Mouse (Mus musculus) brain, embryonic 14.5 days (tissue): ENCODE measurements at regions not wholly inside any gene's neighbourhood (a gene's known extent, or its start where the extent isn't known, plus 50 kb on each side); places are given as distances from the start of the nearest gene placed in this dataset.
A peak's percentile ranks its signal among the peaks of the same experiment; 100 is the strongest.

Experiments
- DNase-seq: peaks from one replicate; pipeline ENCODE4 v3.0.0-alpha.2; 2011; ENCODE audit warnings: low read depth
- CTCF ChIP-seq: fragments of 200-500 bp; IDR thresholded peaks from 2 replicates; pipeline ENCODE4 v1.5.1; 2012; ENCODE audit warnings: inconsistent platforms, mild to moderate bottlenecking, moderate library complexity, borderline replicate concordance; ENCODE audit not compliant: insufficient read depth, insufficient read length; ENCODE audit errors: extremely low read depth
- POLR2A ChIP-seq: fragments of 200-500 bp; IDR thresholded peaks from 2 replicates; pipeline ENCODE4 v1.6.1; 2012; ENCODE audit warnings: mild to moderate bottlenecking, inconsistent platforms, borderline replicate concordance; ENCODE audit not compliant: poor library complexity, insufficient read depth, insufficient read length, severe bottlenecking; ENCODE audit errors: extremely low read depth

- no peak for DNase-seq
- TF ChIP-seq POLR2A (no peak), CTCF (no peak)
Measured at GRCm38 (mm10) chr8:44512876-44513275, 422.4 kb upstream of the Fat1 start.

- DNase-seq, result peak; percentile 16
- no peak for TF ChIP-seq CTCF
- TF ChIP-seq POLR2A, result no peak
Measured at GRCm38 (mm10) chr8:44525915-44526314, 409.3 kb upstream of the Fat1 start.

GRCm38 (mm10) chr8:44529696-44530095 is 405.6 kb upstream of the Fat1 start:
- TF ChIP-seq CTCF (no peak), POLR2A (no peak)

GRCm38 (mm10) chr8:44548885-44549284 is 386.4 kb upstream of the Fat1 start:
- no peak for TF ChIP-seq POLR2A
- TF ChIP-seq CTCF, result no peak
- no peak for DNase-seq

More at GRCm38 (mm10) chr8:44529696-44530095, 405.6 kb upstream of the Fat1 start:
- DNase-seq, result no peak

GRCm38 (mm10) chr8:44559161-44559560 is 376.1 kb upstream of the Fat1 start:
- TF ChIP-seq CTCF, result no peak
- TF ChIP-seq POLR2A, result no peak
- no peak for DNase-seq

GRCm38 (mm10) chr8:44576314-44576858 is 358.9 kb upstream of the Fat1 start:
- TF ChIP-seq CTCF, result no peak
- no peak for TF ChIP-seq POLR2A
- DNase-seq, result peak; percentile 52

GRCm38 (mm10) chr8:44576993-44577392 is 358.3 kb upstream of the Fat1 start:
- peak; percentile 9 for DNase-seq
- no peak for TF ChIP-seq CTCF
- no peak for TF ChIP-seq POLR2A
